Mouse (Mus musculus) heart, postnatal 0 days (tissue): ENCODE data around the gene Foxj3. TPM values are rescaled to one million over a fixed set of nuclear protein-coding genes. Genes with fewer than 3 reads are reported as not detected.
A peak's percentile ranks its signal among the peaks of the same experiment; 100 is the strongest.
"Not testable (repeated sequence)": the region's sequence is repeated elsewhere in the genome, so short reads cannot be mapped to it uniquely, and the experiment has no call there.

Experiments used
- ATAC-seq: fragments of 200-750 bp; cut with Nextera tagmentation; 2 replicates; pipeline ENCODE4 v1.8.0; 2017; ENCODE audit warnings: low read depth, moderate number of reproducible peaks, moderate library complexity; ENCODE audit not compliant: insufficient read depth
- DNase-seq: peaks from one replicate; pipeline ENCODE4 v3.0.0-alpha.2; 2016; ENCODE audit warnings: low spot score
- H3K27ac ChIP-seq: fragments of 300-500 bp; sonication (generic); 2 replicates; pipeline ENCODE4 v1.5.1; 2014; ENCODE audit warnings: low read depth, mild to moderate bottlenecking
- H3K27me3 ChIP-seq: fragments of 300-500 bp; sonication (generic); 2 replicates; pipeline ENCODE4 v1.6.1; 2014; ENCODE audit warnings: low read length, mixed read lengths; ENCODE audit not compliant: control insufficient read depth, insufficient read depth
- H3K36me3 ChIP-seq: fragments of 300-500 bp; sonication (generic); replicated peaks from 2 replicates; pipeline ENCODE4 v1.6.1; 2014; ENCODE audit warnings: low read length, mixed read lengths; ENCODE audit not compliant: control insufficient read depth, insufficient read depth
- H3K4me1 ChIP-seq: fragments of 300-500 bp; sonication (generic); 2 replicates; pipeline ENCODE4 v1.6.1; 2014; ENCODE audit warnings: antibody characterized with exemption; ENCODE audit not compliant: control insufficient read depth, insufficient read depth
- H3K4me2 ChIP-seq: fragments of 300-500 bp; sonication (generic); 2 replicates; pipeline ENCODE4 v1.6.1; 2014; ENCODE audit warnings: low read depth, mild to moderate bottlenecking, low read length, moderate library complexity
- H3K4me3 ChIP-seq: fragments of 300-500 bp; sonication (generic); 2 replicates; pipeline ENCODE4 v1.5.1; 2014; ENCODE audit warnings: low read depth, low read length
- H3K9ac ChIP-seq: fragments of 300-500 bp; sonication (generic); replicated peaks from 2 replicates; pipeline ENCODE4 v1.6.1; 2014; ENCODE audit warnings: low read depth, low read length, mixed read lengths
- H3K9me3 ChIP-seq: fragments of 300-500 bp; sonication (generic); replicated peaks from 2 replicates; pipeline ENCODE4 v1.6.1; 2016; ENCODE audit warnings: low read length; ENCODE audit not compliant: control insufficient read depth
- CTCF ChIP-seq: IDR thresholded peaks from 2 replicates; pipeline ENCODE4 v1.5.1; 2016; ENCODE audit warnings: antibody characterized with exemption, control low read depth, low read depth
- EP300 ChIP-seq: IDR thresholded peaks from 2 replicates; pipeline ENCODE4 v1.6.1; 2016; ENCODE audit warnings: antibody characterized with exemption, low read depth
- WGBS: fragments of 180-500 bp; shearing (Covaris S2); extraction: QIAGEN DNeasy Blood & Tissue Kit; methylation state at CpG from one replicate; pipeline ENCODE4 v1.1.7; 2014; 5-methylcytosine and 5-hydroxymethylcytosine counted together
- polyA plus RNA-seq: library from polyadenylated mRNA; unstranded; fragments of >200 nt; fragmentation: Nextera tagmentation; extraction: Ambion mirVana; gene quantifications from 2 replicates; pipeline ENCODE4 v1.2.1, GENCODE M21; 2015
- total RNA-seq: library from RNA; depleted of rRNA; stranded (reverse); fragments of >200 nt; gene quantifications from 2 replicates; pipeline ENCODE4 v1.2.3, GENCODE M21; 2014; ENCODE audit warnings: low replicate concordance; rRNA removed

Foxj3 gene
- 16.6 and 52.4 TPM in 2 replicates for total RNA-seq
- 9.8 and 10.7 TPM in 2 replicates for polyA plus RNA-seq

DNA sequence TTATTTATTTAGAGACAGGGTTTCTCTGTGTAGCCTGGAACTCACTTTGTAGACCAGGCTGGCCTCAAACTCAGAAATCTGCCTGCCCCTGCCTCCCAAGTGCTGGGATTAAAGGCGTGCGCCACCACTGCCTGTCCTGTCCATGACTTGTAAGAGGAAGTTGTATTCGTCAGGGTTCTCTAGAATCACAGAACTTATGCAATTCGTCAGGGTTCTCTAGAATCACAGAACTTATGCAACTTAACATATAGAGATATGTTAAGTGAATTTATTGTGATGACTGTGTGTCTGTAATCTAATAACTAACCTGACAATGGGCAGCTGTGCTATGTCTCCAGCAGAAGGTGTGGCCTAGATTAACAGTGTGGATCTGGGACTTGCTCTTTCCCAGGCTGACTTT, at the start of gene Foxj3:
Foxj3 (plus strand) TSS at position 390 of the 400 bp plus-strand sequence.
- 85% methylated on average over 4 of the region's 4 CpGs for WGBS

DNA sequence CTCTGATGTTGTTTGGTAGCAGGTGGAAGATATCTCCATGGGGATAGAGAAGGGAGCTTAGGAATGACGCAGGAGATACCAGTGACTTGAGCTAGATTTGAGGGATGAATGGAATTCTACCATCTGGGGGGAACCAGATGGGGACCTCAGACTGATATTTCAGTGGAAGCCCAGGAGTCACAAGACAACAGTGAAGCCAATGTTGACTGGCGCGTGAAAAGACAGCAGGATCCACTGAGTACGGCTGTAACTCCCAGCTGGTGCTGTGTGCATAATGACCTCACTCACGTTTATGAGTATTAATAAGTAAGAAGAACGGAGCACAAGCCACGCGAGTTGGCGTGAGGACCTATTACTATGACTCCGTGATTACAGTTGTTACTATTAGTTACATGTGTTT, 47.1 kb upstream of the Foxj3 start:
- ATAC-seq = no peak
- Histone ChIP-seq H3K4me1 (peaks cover 6% of the 10 kb centered on the region; the same call in 1 of the 2 replicates), H3K4me2 (no peak overlapping the region), H3K9ac (no peak overlapping the region), H3K36me3 (no peaks in the 10 kb centered on the region), H3K4me3 (no peak overlapping the region), H3K9me3 (0 out of 2 replicates have a peak, but pooled peaks cover 3% of the 10 kb centered on the region), H3K27me3 (peaks cover 4% of the 10 kb centered on the region; the same call in 1 of the 2 replicates), H3K27ac (no peak overlapping the region)
- TF ChIP-seq EP300 (no peak), CTCF (no peak)
- 91% methylated on average over 10 of the region's 10 CpGs for WGBS
- DNase-seq = no peak

More for the DNA sequence above, at the start of gene Foxj3:
- not testable (repeated sequence) for H3K36me3 ChIP-seq, H3K9me3 ChIP-seq, H3K4me3 ChIP-seq, H3K9ac ChIP-seq, H3K27ac ChIP-seq, ATAC-seq, DNase-seq, H3K4me2 ChIP-seq, H3K27me3 ChIP-seq
- peaks cover 21% of the 10 kb centered on the region; the same call in 1 of the 2 replicates for H3K4me1 ChIP-seq

DNA sequence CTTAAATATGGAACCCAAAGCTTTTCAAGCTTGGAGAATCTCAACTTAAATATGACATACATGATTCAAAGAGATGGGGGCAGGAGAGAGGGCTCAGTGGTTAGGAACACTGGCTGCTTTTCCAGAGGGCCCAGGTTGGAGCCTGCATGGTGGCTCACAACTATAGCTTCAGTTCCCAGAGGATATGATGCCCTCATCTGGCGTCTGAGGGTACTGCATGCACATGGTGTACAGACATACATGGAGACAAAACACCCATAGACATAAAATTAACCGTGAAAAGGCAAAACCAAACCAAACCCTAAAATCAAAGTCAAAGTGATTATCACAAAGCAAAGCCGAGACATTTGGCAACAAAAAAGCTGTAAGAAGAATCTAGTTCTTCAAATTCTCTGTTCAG, 46.0 kb upstream of the Foxj3 start:
- H3K9me3 ChIP-seq = 0 out of 2 replicates have a peak, but pooled peaks cover 3% of the 10 kb centered on the region
- no peak for DNase-seq
- H3K36me3 ChIP-seq = no peaks in the 10 kb centered on the region
- no peak overlapping the region for H3K4me3 ChIP-seq
- TF ChIP-seq EP300 (no peak), CTCF (peak; percentile 40)
- H3K27me3 ChIP-seq = peaks cover 4% of the 10 kb centered on the region; the same call in 1 of the 2 replicates
- ATAC-seq = no peak
- no peak overlapping the region for H3K4me2 ChIP-seq
- H3K9ac ChIP-seq = no peak overlapping the region
- no peak overlapping the region for H3K27ac ChIP-seq
- peaks cover 6% of the 10 kb centered on the region; the same call in 1 of the 2 replicates for H3K4me1 ChIP-seq
- 70% methylated on average over 3 of the region's 3 CpGs for WGBS

DNA sequence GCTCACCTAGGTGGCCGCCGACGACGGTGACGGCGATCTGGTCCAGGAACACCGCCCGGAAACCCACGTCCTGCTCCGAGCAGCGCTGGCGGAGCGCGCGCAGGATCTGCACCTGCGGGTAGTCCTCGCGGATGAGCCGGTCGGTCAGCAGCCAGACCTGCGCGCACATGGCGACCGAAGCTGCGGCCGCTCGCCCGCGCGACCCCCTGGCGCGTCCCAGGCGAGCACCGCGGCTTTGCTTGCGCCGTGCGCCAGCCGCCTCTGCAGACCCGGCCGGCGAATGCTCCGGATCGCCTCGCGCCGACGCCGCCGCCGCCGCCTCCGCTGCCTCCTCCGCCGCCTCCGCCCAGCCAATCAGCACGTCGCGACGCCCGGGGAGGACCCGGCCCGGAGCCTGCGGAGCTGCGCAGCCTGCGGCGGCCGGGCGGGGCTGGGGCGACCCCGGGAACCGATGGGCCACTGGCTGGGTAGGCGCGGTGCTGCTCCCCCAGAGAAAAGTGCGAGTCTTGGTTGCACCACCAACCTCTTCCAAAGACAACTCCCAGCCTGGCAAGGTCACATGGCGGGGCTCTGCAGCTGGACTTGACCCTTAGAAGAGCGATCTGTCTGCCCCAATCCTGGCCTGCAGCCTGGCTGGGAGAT, 44.4 kb upstream of the Foxj3 start, which contains the start of gene Rimkla:
Rimkla (minus strand) TSS at position 338 of the 642 bp plus-strand sequence.
- Histone ChIP-seq H3K36me3 (no peaks in the 10 kb centered on the region), H3K4me3 (peak within 1 kb of the TSS; percentile 65), H3K27me3 (peaks cover 4% of the 10 kb centered on the region; the same call in 1 of the 2 replicates), H3K4me1 (peaks cover 6% of the 10 kb centered on the region; the same call in 1 of the 2 replicates), H3K9ac (peak within 1 kb of the TSS; percentile 43), H3K4me2 (peak within 1 kb of the TSS; percentile 93), H3K9me3 (0 out of 2 replicates have a peak, but pooled peaks cover 3% of the 10 kb centered on the region), H3K27ac (no peak within 1 kb of the TSS)
- TF ChIP-seq EP300 = no peak
- no peak for TF ChIP-seq CTCF
- peak; percentile 86 for ATAC-seq
- DNase-seq = peak; percentile 36
- WGBS = under 1% methylated on average over 60 of the region's 77 CpGs

DNA sequence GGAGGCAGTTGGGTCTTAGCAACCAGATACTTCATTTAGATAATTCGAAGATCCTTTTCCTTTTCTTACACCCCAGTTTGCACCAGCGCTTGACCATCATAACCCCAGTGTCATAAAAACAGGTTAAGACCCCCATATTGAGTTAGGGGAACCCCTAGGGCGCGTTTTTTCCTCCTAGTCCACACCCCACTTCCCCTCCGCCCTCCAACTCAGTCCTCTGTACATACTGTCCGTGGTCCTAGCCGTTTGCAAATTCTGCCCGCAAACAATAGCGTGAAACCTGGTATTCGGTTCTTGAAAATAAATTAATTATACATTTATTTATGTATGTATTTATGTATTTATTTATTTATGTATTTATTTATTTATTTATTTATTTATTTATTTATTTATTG, 43.9 kb upstream of the Foxj3 start:
- Histone ChIP-seq H3K9ac (peak overlapping the region; percentile 43), H3K27me3 (peaks cover 4% of the 10 kb centered on the region; the same call in 1 of the 2 replicates), H3K36me3 (no peaks in the 10 kb centered on the region), H3K27ac (no peak overlapping the region), H3K9me3 (0 out of 2 replicates have a peak, but pooled peaks cover 3% of the 10 kb centered on the region), H3K4me2 (peak overlapping the region; percentile 93), H3K4me3 (peak overlapping the region; percentile 65), H3K4me1 (peaks cover 6% of the 10 kb centered on the region; the same call in 1 of the 2 replicates)
- TF ChIP-seq EP300 (no peak), CTCF (no peak)
- no peak for ATAC-seq
- WGBS = 55% methylated on average over 10 of the region's 10 CpGs
- no peak for DNase-seq
